Mouse (Mus musculus) liver, embryonic 12.5 days (tissue): ENCODE data around the gene Epo. TPM values are rescaled to one million over a fixed set of nuclear protein-coding genes. Genes with fewer than 3 reads are reported as not detected.

Experiments
- ATAC-seq: fragments of 200-750 bp; cut with Nextera tagmentation; 2 replicates; pipeline ENCODE4 v1.8.0; 2017; ENCODE audit warnings: moderate number of reproducible peaks, mild to moderate bottlenecking, moderate library complexity
- H3K27ac ChIP-seq: fragments of 300-500 bp; sonication (generic); 2 replicates; pipeline ENCODE4 v1.5.1; 2016; ENCODE audit warnings: mild to moderate bottlenecking
- H3K27me3 ChIP-seq: fragments of 300-500 bp; sonication (generic); replicated peaks from 2 replicates; pipeline ENCODE4 v1.6.1; 2016; ENCODE audit warnings: mild to moderate bottlenecking, moderate library complexity
- H3K36me3 ChIP-seq: fragments of 300-500 bp; sonication (generic); 2 replicates; pipeline ENCODE4 v1.6.1; 2016; ENCODE audit warnings: mild to moderate bottlenecking, moderate library complexity
- H3K4me1 ChIP-seq: fragments of 300-500 bp; sonication (generic); 2 replicates; pipeline ENCODE4 v1.6.1; 2016
- H3K4me2 ChIP-seq: fragments of 300-500 bp; sonication (generic); 2 replicates; pipeline ENCODE4 v1.6.1; 2016; ENCODE audit warnings: mild to moderate bottlenecking, moderate library complexity
- H3K4me3 ChIP-seq: fragments of 300-500 bp; sonication (generic); 2 replicates; pipeline ENCODE4 v1.5.1; 2016; ENCODE audit warnings: mild to moderate bottlenecking, moderate library complexity
- H3K9ac ChIP-seq: fragments of 300-500 bp; sonication (generic); 2 replicates; pipeline ENCODE4 v1.6.1; 2016; ENCODE audit warnings: mild to moderate bottlenecking, moderate library complexity
- H3K9me3 ChIP-seq: fragments of 300-500 bp; sonication (generic); replicated peaks from 2 replicates; pipeline ENCODE4 v1.6.1; 2016; ENCODE audit warnings: mild to moderate bottlenecking, moderate library complexity
- WGBS: fragments of 180-500 bp; shearing (Covaris S2); methylation state at CpG from one replicate; pipeline ENCODE4 v1.1.7; 2016; ENCODE audit not compliant: insufficient replicate concordance; 5-methylcytosine and 5-hydroxymethylcytosine counted together
- polyA plus RNA-seq: library from polyadenylated mRNA; unstranded; fragments of >200 nt; fragmentation: Nextera tagmentation; extraction: Ambion mirVana; gene quantifications from 2 replicates; pipeline ENCODE4 v1.2.1, GENCODE M21; 2016

Epo gene
- polyA plus RNA-seq: 1.7 and 2.3 TPM in 2 replicates

DNA sequence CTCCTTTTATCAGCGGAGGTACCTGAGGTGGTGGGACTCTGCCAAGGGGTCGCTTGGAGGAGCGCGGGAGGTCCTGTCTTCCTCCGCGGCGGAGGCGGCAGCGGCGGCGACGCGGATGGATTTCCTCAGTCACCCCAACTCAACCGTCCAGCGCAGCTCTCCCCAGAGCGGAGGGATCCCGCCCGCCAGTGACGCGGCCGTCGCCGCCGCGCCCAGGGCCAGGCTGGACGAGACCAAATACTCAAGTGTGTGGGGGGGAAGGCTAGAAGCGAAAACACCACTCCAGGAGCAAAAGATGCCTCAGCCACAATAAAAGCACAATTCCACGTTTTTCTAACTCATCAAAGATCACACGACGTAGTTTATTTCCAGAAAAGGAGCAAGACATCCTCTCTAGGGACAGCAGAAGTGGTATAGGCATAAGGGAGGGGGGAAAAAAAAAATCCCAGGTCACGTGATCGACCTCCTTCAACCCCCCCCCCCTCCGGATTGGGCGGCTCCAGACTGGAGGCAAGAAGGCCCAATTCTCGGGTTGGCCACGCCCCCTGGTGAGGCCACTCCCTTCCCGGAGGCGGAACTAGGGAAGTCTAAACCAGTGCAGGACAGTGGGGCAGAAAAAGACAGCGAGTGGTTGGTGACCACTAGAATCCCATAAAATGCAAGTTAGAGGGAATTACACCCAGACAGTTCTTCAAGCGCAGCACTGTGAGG is at the start of gene Epo, which contains the start of gene Gnb2:
Gene Epo, minus strand, starts transcription at position 126 of the 711 bp plus-strand sequence.
Gene Gnb2, minus strand, starts transcription at position 394 of the 711 bp plus-strand sequence.
- H3K4me1 ChIP-seq: peaks cover 44% of the 10 kb centered on the region
- peak within 1 kb of the TSS; percentile 95 for H3K9ac ChIP-seq
- no peaks in the 10 kb centered on the region for H3K9me3 ChIP-seq
- peak within 1 kb of the TSS; percentile 92 for H3K4me3 ChIP-seq
- under 1% methylated on average over 40 of the region's 40 CpGs for WGBS
- peaks cover 24% of the 10 kb centered on the region for H3K36me3 ChIP-seq
- H3K27ac ChIP-seq: peak within 1 kb of the TSS; percentile 81
- H3K4me2 ChIP-seq: peak within 1 kb of the TSS; percentile 98
- ATAC-seq: peak; percentile 80
- H3K27me3 ChIP-seq: 0 out of 2 replicates have a peak, but pooled peaks cover 12% of the 10 kb centered on the region

DNA sequence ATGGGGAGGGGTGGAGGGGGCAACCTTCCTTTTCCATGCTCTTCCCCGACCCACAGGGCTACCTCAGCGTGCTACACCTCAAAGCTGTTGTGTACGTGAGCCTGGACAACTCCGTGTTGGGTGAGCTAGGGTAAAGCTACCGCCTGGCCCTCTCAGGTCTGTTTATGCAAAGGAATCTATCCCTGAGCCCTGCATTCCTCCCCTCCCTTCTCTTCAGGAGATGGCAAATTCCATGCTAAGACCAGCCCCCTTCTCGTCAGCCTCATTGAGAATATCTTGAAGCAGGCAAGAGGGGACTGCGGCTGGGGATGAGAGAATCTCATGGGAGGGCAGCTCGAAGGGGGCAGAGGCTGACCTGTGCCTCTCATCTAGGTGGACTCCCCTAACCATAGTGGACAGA is 49.7 kb upstream of the Epo start:
- Histone ChIP-seq H3K27me3 (peaks cover 21% of the 10 kb centered on the region), H3K27ac (no peak overlapping the region), H3K4me3 (no peak overlapping the region), H3K9ac (no peak overlapping the region), H3K36me3 (peaks cover 79% of the 10 kb centered on the region), H3K4me2 (no peak overlapping the region), H3K9me3 (peaks cover 5% of the 10 kb centered on the region), H3K4me1 (peaks cover 30% of the 10 kb centered on the region)
- ATAC-seq: no peak
- 48% methylated on average over 8 of the region's 8 CpGs for WGBS

DNA sequence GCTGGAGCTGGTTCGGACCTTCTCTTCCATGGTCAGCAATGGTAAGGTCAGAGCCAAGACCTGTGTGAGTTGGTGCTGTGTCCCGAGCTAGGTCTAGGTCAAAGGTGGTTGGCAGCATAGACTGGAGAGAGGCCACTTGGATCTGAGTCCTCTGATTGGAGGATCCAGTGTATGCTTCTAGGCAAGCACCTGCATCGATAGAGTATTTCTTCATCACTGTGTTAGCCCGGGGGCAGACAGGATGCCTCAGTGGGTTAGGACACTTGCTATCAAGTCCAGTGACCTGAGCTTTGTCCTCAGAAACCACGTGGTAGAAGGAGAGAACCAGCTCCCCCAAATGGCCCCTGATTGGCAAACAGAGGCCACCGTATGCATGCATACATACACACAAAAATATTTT is 47.2 kb upstream of the Epo start:
- H3K9me3 ChIP-seq: no peaks in the 10 kb centered on the region
- no peak overlapping the region for H3K9ac ChIP-seq
- WGBS: 55% methylated on average over 6 of the region's 6 CpGs
- ATAC-seq: no peak
- H3K4me2 ChIP-seq: no peak overlapping the region
- no peak overlapping the region for H3K4me3 ChIP-seq
- H3K4me1 ChIP-seq: peaks cover 30% of the 10 kb centered on the region
- peaks cover 21% of the 10 kb centered on the region for H3K27me3 ChIP-seq
- H3K36me3 ChIP-seq: peaks cover 80% of the 10 kb centered on the region
- peak overlapping the region; percentile 21 for H3K27ac ChIP-seq

DNA sequence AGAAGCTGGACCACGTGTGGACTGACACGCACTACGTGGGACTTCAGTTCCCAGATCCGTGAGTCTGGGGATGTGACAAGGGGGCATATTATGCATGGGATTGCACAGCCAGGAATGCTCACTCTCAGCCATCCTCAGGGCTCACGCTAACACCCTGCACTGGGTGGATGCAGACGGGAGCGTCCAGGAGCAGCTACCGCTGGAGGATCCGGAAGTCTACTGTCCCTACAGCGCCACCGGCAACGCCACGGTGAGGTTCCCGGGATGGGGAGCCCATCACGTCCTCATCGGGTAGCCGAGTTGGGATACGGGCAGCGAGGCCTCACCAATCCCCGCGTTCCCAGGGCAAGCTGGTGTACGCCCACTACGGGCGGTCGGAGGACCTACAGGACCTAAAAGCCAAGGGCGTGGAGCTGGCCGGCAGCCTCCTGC is 41.4 kb upstream of the Epo start:
- peaks cover 13% of the 10 kb centered on the region; the same call in 1 of the 2 replicates for H3K27me3 ChIP-seq
- WGBS: 33% methylated on average over 27 of the region's 27 CpGs
- ATAC-seq: no peak
- peak overlapping the region; percentile 20 for H3K4me3 ChIP-seq
- H3K4me2 ChIP-seq: peak overlapping the region; percentile 44
- no peak overlapping the region for H3K27ac ChIP-seq
- peaks cover 62% of the 10 kb centered on the region for H3K4me1 ChIP-seq
- H3K9ac ChIP-seq: peak overlapping the region; percentile 19; the same call in 1 of the 2 replicates
- peaks cover 60% of the 10 kb centered on the region for H3K36me3 ChIP-seq
- H3K9me3 ChIP-seq: no peaks in the 10 kb centered on the region

DNA sequence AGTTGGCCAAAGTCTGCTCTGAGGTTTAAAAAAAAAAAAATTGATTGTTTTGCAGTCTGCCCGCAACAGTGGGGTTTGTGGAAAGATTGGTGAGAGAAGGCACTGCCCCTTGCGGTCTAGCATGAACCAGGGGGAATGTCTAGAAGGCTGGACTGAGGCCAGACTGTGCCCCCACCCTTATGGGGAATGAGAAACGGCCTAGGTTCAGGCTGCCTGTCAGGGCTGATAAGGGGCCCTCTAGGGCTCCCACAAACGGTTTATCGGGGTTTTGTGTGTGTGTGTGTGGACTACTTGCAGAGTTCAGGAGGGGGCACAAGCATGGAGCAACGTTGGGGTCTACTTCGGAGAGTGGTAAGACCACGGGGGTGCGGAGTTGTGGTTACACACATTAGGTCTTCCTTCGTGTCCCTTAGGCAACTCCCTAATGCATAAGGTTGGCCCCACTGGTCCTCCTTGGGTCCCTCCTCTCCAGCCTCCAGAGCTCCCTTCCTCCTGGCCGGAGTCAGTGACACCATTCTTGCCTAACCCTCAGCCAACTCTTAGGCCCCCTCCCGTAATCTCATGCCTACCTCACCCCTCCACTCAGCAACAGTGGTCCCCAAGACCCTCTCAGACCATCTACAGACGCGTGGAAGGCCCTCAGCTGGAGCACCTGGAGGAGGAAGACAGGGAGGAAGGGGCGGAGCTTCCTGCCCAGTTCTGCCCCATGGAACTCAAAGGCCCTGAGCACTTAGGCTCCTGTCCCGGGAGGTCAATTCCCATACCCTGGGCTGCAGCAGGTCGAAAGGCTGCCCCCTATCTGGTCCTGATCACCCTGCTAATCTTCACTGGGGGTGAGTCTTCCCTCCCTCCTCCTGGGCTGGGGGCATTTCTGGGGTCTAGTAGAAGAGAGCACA is 37.9 kb upstream of the Epo start:
- peak overlapping the region; percentile 68 for H3K4me3 ChIP-seq
- H3K4me1 ChIP-seq: peaks cover 74% of the 10 kb centered on the region
- H3K36me3 ChIP-seq: peaks cover 26% of the 10 kb centered on the region
- no peaks in the 10 kb centered on the region; the same call in 1 of the 2 replicates for H3K9me3 ChIP-seq
- peak; percentile 93 for ATAC-seq
- peaks cover 28% of the 10 kb centered on the region; the same call in 1 of the 2 replicates for H3K27me3 ChIP-seq
- peak overlapping the region; percentile 94 for H3K27ac ChIP-seq
- H3K4me2 ChIP-seq: peak overlapping the region; percentile 92
- WGBS: 15% methylated on average over 17 of the region's 17 CpGs
- peak overlapping the region; percentile 78 for H3K9ac ChIP-seq

DNA sequence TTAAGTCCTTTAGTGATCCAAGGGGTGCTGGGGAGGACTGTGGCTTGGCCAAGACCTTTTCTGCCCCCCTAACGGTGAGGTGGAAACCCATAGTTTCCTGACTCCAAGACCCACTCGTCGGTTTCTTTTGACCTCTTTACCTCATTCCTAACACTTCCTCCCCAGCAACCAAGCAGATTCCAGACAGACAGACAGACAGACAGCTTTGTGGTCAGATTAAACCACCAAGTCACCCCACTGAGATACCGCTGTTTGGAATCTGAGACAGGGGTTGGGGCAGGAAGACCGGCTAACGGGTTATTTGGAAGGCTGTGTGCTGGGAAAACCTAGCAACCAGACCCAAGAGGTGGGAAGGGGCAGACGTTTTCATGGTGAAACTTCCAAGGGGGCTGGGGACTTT is 37.1 kb upstream of the Epo start:
- peak overlapping the region; percentile 68 for H3K4me3 ChIP-seq
- 12% methylated on average over 7 of the region's 7 CpGs for WGBS
- no peaks in the 10 kb centered on the region; the same call in 1 of the 2 replicates for H3K9me3 ChIP-seq
- peak overlapping the region; percentile 94 for H3K27ac ChIP-seq
- peaks cover 28% of the 10 kb centered on the region; the same call in 1 of the 2 replicates for H3K27me3 ChIP-seq
- peaks cover 22% of the 10 kb centered on the region for H3K36me3 ChIP-seq
- H3K4me2 ChIP-seq: peak overlapping the region; percentile 92
- H3K4me1 ChIP-seq: peaks cover 74% of the 10 kb centered on the region
- peak overlapping the region; percentile 78 for H3K9ac ChIP-seq
- ATAC-seq: no peak

DNA sequence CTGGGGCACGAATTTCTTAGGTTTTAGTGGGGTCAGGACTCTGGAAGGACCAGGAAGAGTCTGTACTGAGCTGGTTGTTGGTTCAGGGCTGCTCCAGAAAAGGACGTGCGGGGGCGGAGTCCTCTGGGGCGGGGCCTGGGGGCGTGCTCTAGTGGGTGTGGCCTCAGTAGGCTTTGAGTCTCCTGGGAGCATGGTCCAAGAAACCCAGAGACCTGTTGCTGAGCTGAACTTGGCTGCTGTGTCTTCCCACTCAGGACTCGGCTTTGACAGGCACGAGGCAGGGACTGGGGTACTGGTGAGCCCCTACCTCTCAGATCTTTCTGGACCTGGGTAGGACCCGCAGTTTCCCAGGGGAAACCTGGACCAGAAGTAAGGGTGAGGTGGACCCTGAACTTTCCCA is 36.6 kb upstream of the Epo start, which contains the start of gene Tfr2:
Gene Tfr2, plus strand, starts transcription at position 176 of the 400 bp plus-strand sequence.
- Histone ChIP-seq H3K4me1 (peaks cover 69% of the 10 kb centered on the region), H3K4me2 (peak within 1 kb of the TSS; percentile 92), H3K9ac (peak within 1 kb of the TSS; percentile 78), H3K4me3 (peak within 1 kb of the TSS; percentile 68), H3K27me3 (peaks cover 24% of the 10 kb centered on the region; the same call in 1 of the 2 replicates), H3K36me3 (peaks cover 16% of the 10 kb centered on the region), H3K27ac (peak within 1 kb of the TSS; percentile 94), H3K9me3 (no peaks in the 10 kb centered on the region; the same call in 1 of the 2 replicates)
- ATAC-seq: peak; percentile 81
- WGBS: 5% methylated on average over 9 of the region's 9 CpGs

DNA sequence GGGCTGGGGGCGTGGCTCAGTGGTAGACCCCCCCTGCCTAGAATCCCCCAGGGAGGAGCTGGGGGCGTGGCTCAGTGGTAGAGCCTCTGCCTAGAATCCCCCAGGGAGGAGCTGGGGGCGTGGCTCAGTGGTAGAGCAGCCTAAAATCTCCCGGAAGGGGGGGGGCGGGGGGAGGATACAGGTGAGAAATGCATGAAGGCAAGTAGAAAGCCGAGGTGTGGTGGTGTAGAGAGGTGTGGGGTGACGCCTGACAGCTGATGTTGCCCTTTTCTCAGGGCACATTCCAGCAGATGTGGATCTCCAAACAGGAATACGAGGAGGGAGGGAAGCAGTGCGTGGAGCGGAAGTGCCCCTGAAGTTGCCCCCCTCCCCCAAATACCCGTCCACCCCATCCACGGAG is 36.0 kb upstream of the Epo start:
- 58% methylated on average over 12 of the region's 12 CpGs for WGBS
- Histone ChIP-seq H3K4me1 (peaks cover 63% of the 10 kb centered on the region), H3K4me2 (peak overlapping the region; percentile 92), H3K27me3 (peaks cover 18% of the 10 kb centered on the region; the same call in 1 of the 2 replicates), H3K9me3 (no peaks in the 10 kb centered on the region; the same call in 1 of the 2 replicates), H3K4me3 (peak overlapping the region; percentile 68; the same call in 1 of the 2 replicates), H3K27ac (peak overlapping the region; percentile 94), H3K36me3 (peaks cover 10% of the 10 kb centered on the region), H3K9ac (no peak overlapping the region)
- no peak for ATAC-seq

DNA sequence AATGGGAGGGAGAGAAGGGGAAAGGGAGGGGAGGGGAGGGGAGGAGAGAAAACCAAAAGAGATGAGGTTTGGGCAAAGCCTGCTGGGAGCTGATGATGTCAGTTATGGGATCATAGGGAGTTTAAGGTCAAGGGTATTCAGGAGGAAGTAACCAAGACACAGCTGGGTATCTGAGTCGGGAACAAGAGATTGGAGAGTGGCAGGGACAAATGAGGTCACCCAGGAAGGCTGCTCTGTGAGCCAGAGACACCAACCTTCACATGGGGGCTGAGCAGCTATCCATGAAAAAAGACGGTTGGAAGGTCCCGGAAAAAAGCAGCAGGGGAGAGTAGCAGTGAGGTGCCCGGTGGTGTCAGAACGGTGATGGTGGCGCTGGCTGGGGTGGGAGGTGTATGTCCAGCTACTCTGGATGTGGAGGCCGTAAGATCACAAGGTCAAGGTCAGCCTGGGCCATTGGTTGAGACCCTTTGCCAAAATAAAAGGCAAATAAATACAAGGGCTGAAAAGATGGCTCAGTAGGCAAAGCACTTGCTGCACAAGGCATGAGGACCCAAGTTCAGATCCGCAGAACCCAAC is 35.3 kb upstream of the Epo start:
- Histone ChIP-seq H3K36me3 (peaks cover 3% of the 10 kb centered on the region), H3K27ac (no peak overlapping the region), H3K4me2 (no peak overlapping the region), H3K9me3 (no peaks in the 10 kb centered on the region; the same call in 1 of the 2 replicates), H3K4me3 (no peak overlapping the region), H3K4me1 (peaks cover 56% of the 10 kb centered on the region), H3K27me3 (peaks cover 15% of the 10 kb centered on the region; the same call in 1 of the 2 replicates), H3K9ac (no peak overlapping the region)
- WGBS: 71% methylated on average over 8 of the region's 8 CpGs
- no peak for ATAC-seq

DNA sequence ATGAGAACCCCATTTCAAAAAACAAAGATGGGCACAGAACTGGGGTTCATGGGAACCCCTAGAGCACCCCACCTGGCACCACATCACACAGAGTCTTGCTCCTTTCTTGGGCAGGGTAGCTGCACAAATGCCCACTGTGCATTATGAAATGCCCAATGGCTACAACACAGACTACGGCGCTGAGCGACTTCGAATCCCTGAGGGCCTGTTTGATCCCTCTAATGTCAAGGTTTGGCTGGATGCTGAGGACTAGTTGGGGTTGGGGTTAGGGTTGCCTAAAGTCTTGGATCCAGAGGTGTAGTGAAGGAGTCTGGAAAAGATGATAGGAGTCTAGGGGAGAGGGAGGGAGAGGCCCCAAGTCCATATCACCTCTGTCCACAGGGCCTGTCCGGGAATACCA is 33.4 kb upstream of the Epo start:
- Histone ChIP-seq H3K27me3 (peaks cover 26% of the 10 kb centered on the region), H3K9ac (no peak overlapping the region), H3K4me2 (no peak overlapping the region), H3K36me3 (no peaks in the 10 kb centered on the region), H3K27ac (no peak overlapping the region), H3K4me3 (no peak overlapping the region), H3K9me3 (no peaks in the 10 kb centered on the region; the same call in 1 of the 2 replicates), H3K4me1 (peaks cover 38% of the 10 kb centered on the region)
- no peak for ATAC-seq
- WGBS: 81% methylated on average over 5 of the region's 5 CpGs

DNA sequence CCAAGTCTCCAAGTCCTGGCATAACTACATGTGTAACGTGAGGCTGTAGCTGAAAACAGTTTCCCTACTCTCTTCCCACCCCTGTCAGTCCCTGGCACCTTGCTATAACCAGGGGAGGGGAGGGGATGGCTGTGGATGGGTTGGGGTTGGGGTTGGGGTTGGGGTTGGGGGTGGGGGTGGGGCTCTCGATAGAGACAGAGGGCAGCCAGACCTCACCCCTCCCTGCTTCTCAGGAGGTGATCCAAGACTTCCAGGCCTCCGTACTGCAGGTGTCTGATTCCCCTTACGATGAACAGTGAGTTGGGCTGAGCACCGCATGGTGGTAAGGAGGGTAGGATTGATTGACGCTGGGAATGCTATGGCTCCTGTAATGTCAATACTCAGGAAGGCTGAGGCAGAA is 32.7 kb upstream of the Epo start:
- 75% methylated on average over 6 of the region's 6 CpGs for WGBS
- Histone ChIP-seq H3K4me3 (no peak overlapping the region), H3K4me2 (no peak overlapping the region), H3K4me1 (peaks cover 31% of the 10 kb centered on the region), H3K36me3 (no peaks in the 10 kb centered on the region), H3K27ac (no peak overlapping the region), H3K9ac (no peak overlapping the region), H3K27me3 (peaks cover 33% of the 10 kb centered on the region), H3K9me3 (no peaks in the 10 kb centered on the region; the same call in 1 of the 2 replicates)
- no peak for ATAC-seq
